Mouse (Mus musculus): ENCODE results near the gene Adtrp. TPM values are rescaled to one million over a fixed set of nuclear protein-coding genes. Genes with fewer than 3 reads are reported as not detected.

Adtrp gene
- polyA plus RNA-seq, 1 experiment: not detected

- Histone ChIP-seq H3K27me3 (ENCODE audit: control insufficient read depth) (no peaks in the 10 kb centered on the region), H3K4me1 (ENCODE audit: control insufficient read depth) (no peaks in the 10 kb centered on the region), H3K9me3 (ENCODE audit: control insufficient read depth, low read length) (no peaks in the 10 kb centered on the region), H3K36me3 (ENCODE audit: control insufficient read depth) (no peaks in the 10 kb centered on the region), H3K4me3 (replicated peaks) (no peak overlapping the region)
- no peak for TF ChIP-seq GATA1 (IDR thresholded peaks at IDR 0.05; ENCODE audit: low read length)
- no peak for TF ChIP-seq TAL1 (IDR thresholded peaks at IDR 0.05; ENCODE audit: low read length)
These were observed 2.5 kb downstream of the Adtrp start for GRCm38 (mm10) chr13:41845013-41845412.

GRCm38 (mm10) chr13:41844071-41844470 lies 3.4 kb downstream of the Adtrp start:
- no peaks in the 10 kb centered on the region for H3K4me1 ChIP-seq (ENCODE audit: control insufficient read depth)
- TF ChIP-seq TAL1 (IDR thresholded peaks at IDR 0.05; ENCODE audit: low read length) (no peak), GATA1 (IDR thresholded peaks at IDR 0.05; ENCODE audit: low read length) (no peak)
- H3K36me3 ChIP-seq (ENCODE audit: control insufficient read depth): no peaks in the 10 kb centered on the region
- no peaks in the 10 kb centered on the region for H3K9me3 ChIP-seq (ENCODE audit: control insufficient read depth, low read length)
- H3K4me3 ChIP-seq (replicated peaks): no peak overlapping the region
- no peaks in the 10 kb centered on the region for H3K27me3 ChIP-seq (ENCODE audit: control insufficient read depth)

GRCm38 (mm10) chr13:41833614-41834139 lies 13.8 kb downstream of the Adtrp start:
- no peak overlapping the region for H3K4me3 ChIP-seq (replicated peaks)
- H3K4me1 ChIP-seq (ENCODE audit: control insufficient read depth): no peaks in the 10 kb centered on the region
- H3K36me3 ChIP-seq (ENCODE audit: control insufficient read depth): no peaks in the 10 kb centered on the region
- no peaks in the 10 kb centered on the region for H3K9me3 ChIP-seq (ENCODE audit: control insufficient read depth, low read length)
- TF ChIP-seq TAL1 (IDR thresholded peaks at IDR 0.05; ENCODE audit: low read length): no peak
- no peak for TF ChIP-seq GATA1 (IDR thresholded peaks at IDR 0.05; ENCODE audit: low read length)
- no peaks in the 10 kb centered on the region for H3K27me3 ChIP-seq (ENCODE audit: control insufficient read depth)

GRCm38 (mm10) chr13:41828296-41828754 lies 19.2 kb downstream of the Adtrp start:
- H3K4me3 ChIP-seq (replicated peaks): no peak overlapping the region
- no peaks in the 10 kb centered on the region for H3K9me3 ChIP-seq (ENCODE audit: control insufficient read depth, low read length)
- TF ChIP-seq TAL1 (IDR thresholded peaks at IDR 0.05; ENCODE audit: low read length) (no peak), GATA1 (IDR thresholded peaks at IDR 0.05; ENCODE audit: low read length) (no peak)
- no peaks in the 10 kb centered on the region for H3K4me1 ChIP-seq (ENCODE audit: control insufficient read depth)
- no peaks in the 10 kb centered on the region for H3K36me3 ChIP-seq (ENCODE audit: control insufficient read depth)
- no peaks in the 10 kb centered on the region for H3K27me3 ChIP-seq (ENCODE audit: control insufficient read depth)

- H3K9me3 ChIP-seq (ENCODE audit: control insufficient read depth, low read length): no peaks in the 10 kb centered on the region
- no peaks in the 10 kb centered on the region for H3K36me3 ChIP-seq (ENCODE audit: control insufficient read depth)
- no peaks in the 10 kb centered on the region for H3K27me3 ChIP-seq (ENCODE audit: control insufficient read depth)
- no peak overlapping the region for H3K4me3 ChIP-seq (replicated peaks)
- TF ChIP-seq GATA1 (IDR thresholded peaks at IDR 0.05; ENCODE audit: low read length): no peak
- TF ChIP-seq TAL1 (IDR thresholded peaks at IDR 0.05; ENCODE audit: low read length): no peak
- H3K4me1 ChIP-seq (ENCODE audit: control insufficient read depth): no peaks in the 10 kb centered on the region
These were observed 19.9 kb downstream of the Adtrp start for GRCm38 (mm10) chr13:41827581-41827980.

- Histone ChIP-seq H3K4me3 (replicated peaks) (no peak overlapping the region), H3K36me3 (ENCODE audit: control insufficient read depth) (no peaks in the 10 kb centered on the region), H3K9me3 (ENCODE audit: control insufficient read depth, low read length) (no peaks in the 10 kb centered on the region), H3K27me3 (ENCODE audit: control insufficient read depth) (no peaks in the 10 kb centered on the region), H3K4me1 (ENCODE audit: control insufficient read depth) (no peaks in the 10 kb centered on the region)
- TF ChIP-seq TAL1 (IDR thresholded peaks at IDR 0.05; ENCODE audit: low read length) (no peak), GATA1 (IDR thresholded peaks at IDR 0.05; ENCODE audit: low read length) (no peak)
These were observed 22.0 kb downstream of the Adtrp start for GRCm38 (mm10) chr13:41825379-41825966.

GRCm38 (mm10) chr13:41823077-41823476 lies 24.4 kb downstream of the Adtrp start:
- Histone ChIP-seq H3K36me3 (ENCODE audit: control insufficient read depth) (no peaks in the 10 kb centered on the region), H3K9me3 (ENCODE audit: control insufficient read depth, low read length) (no peaks in the 10 kb centered on the region), H3K27me3 (ENCODE audit: control insufficient read depth) (no peaks in the 10 kb centered on the region), H3K4me3 (replicated peaks) (no peak overlapping the region), H3K4me1 (ENCODE audit: control insufficient read depth) (no peaks in the 10 kb centered on the region)
- TF ChIP-seq GATA1 (IDR thresholded peaks at IDR 0.05; ENCODE audit: low read length): no peak

- H3K27me3 ChIP-seq (ENCODE audit: control insufficient read depth): no peaks in the 10 kb centered on the region
- TF ChIP-seq GATA1 (IDR thresholded peaks at IDR 0.05; ENCODE audit: low read length) (no peak), TAL1 (IDR thresholded peaks at IDR 0.05; ENCODE audit: low read length) (no peak)
- no peaks in the 10 kb centered on the region for H3K36me3 ChIP-seq (ENCODE audit: control insufficient read depth)
- no peaks in the 10 kb centered on the region for H3K9me3 ChIP-seq (ENCODE audit: control insufficient read depth, low read length)
- no peaks in the 10 kb centered on the region for H3K4me1 ChIP-seq (ENCODE audit: control insufficient read depth)
- H3K4me3 ChIP-seq (replicated peaks): no peak overlapping the region
These were observed 24.9 kb downstream of the Adtrp start for GRCm38 (mm10) chr13:41822617-41823016.

- Histone ChIP-seq H3K9me3 (ENCODE audit: control insufficient read depth, low read length) (no peaks in the 10 kb centered on the region), H3K4me1 (ENCODE audit: control insufficient read depth) (no peaks in the 10 kb centered on the region), H3K27me3 (ENCODE audit: control insufficient read depth) (no peaks in the 10 kb centered on the region), H3K36me3 (ENCODE audit: control insufficient read depth) (no peaks in the 10 kb centered on the region), H3K4me3 (replicated peaks) (no peak overlapping the region)
- TF ChIP-seq GATA1 (IDR thresholded peaks at IDR 0.05; ENCODE audit: low read length) (no peak), TAL1 (IDR thresholded peaks at IDR 0.05; ENCODE audit: low read length) (no peak)
These were observed 25.4 kb downstream of the Adtrp start for GRCm38 (mm10) chr13:41822091-41822490.

- H3K9me3 ChIP-seq (ENCODE audit: control insufficient read depth, low read length): no peaks in the 10 kb centered on the region
- H3K36me3 ChIP-seq (ENCODE audit: control insufficient read depth): no peaks in the 10 kb centered on the region
- no peak overlapping the region for H3K4me3 ChIP-seq (replicated peaks)
- no peaks in the 10 kb centered on the region for H3K27me3 ChIP-seq (ENCODE audit: control insufficient read depth)
- H3K4me1 ChIP-seq (ENCODE audit: control insufficient read depth): no peaks in the 10 kb centered on the region
- TF ChIP-seq GATA1 (IDR thresholded peaks at IDR 0.05; ENCODE audit: low read length) (no peak), TAL1 (IDR thresholded peaks at IDR 0.05; ENCODE audit: low read length) (no peak)
These were observed 26.5 kb downstream of the Adtrp start for GRCm38 (mm10) chr13:41820947-41821346.

Data from erythroblast, embryonic 14.5 days (primary cell).